Mouse (Mus musculus): ENCODE data around the gene Klhl22. TPM values are rescaled to one million over a fixed set of nuclear protein-coding genes. Genes with fewer than 3 reads are reported as not detected.
"Not testable (repeated sequence)": the region's sequence is repeated elsewhere in the genome, so short reads cannot be mapped to it uniquely, and the experiment has no call there.

Klhl22 gene
- polyA plus RNA-seq, 1 experiment from 2014 or later = 72.1 TPM

DNA sequence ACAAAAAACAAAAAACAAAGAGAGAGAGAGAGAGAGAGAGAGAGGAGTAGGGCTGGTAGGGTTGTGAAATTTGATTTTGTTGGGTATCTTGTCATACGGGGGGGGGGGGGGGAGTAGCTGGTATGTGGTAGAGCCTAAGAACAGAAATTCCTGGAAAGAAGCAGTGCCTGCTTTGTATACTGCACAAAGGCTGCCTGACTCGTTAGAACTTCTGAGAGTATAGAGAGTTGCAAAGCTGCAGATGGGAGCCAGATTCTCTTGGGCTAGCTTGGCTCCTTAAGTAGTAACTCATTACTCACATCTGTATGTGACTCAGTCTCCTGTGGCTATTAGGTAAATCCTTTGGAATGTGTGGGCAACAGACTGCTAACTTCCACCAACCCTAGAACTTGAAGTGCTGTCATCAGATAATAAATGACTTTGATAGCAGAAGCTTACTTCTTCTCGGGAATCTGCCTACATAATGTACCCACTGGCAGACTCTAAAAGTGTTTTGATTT, 26.5 kb upstream of the Klhl22 start, which contains the start of gene Med15:
Med15 (minus strand) TSS at position 51 of the 500 bp plus-strand sequence.
- H3K9me3 ChIP-seq = no peaks in the 10 kb centered on the region
- no peaks in the 10 kb centered on the region for H3K36me3 ChIP-seq
- H3K4me3 ChIP-seq = no peak within 1 kb of the TSS
- no peak within 1 kb of the TSS for H3K9ac ChIP-seq (replicated peaks)
- no peak within 1 kb of the TSS for H3K27ac ChIP-seq (replicated peaks)
- 49% methylated on average over 3 of the region's 3 CpGs for WGBS
- H3K27me3 ChIP-seq = no peaks in the 10 kb centered on the region
- no peaks in the 10 kb centered on the region for H3K4me1 ChIP-seq
- no peak within 1 kb of the TSS for H3K4me2 ChIP-seq (replicated peaks)
- no peak for ATAC-seq (replicated peaks)

DNA sequence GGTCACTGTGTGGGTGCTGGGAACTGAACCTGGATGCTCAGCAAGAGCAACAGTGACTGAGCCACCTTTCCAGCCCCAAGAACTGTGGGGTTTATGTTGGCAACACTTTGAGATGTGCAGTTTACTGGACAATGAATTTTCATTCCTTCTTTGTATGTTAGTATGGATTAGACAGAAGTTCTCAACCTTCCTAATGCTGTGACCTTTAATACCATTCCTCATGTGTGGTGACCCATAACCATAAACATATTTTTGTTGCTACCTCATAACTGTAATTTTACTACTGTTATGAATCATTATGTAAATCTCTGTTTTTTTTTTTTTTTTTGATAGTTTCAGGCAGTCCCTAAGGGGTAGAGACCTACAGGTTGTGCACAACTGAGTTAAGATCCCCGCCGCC, 25.8 kb upstream of the Klhl22 start:
- Histone ChIP-seq H3K4me1 (no peaks in the 10 kb centered on the region), H3K4me3 (no peak overlapping the region), H3K9me3 (no peaks in the 10 kb centered on the region), H3K27me3 (no peaks in the 10 kb centered on the region), H3K4me2 (replicated peaks) (no peak overlapping the region), H3K9ac (replicated peaks) (no peak overlapping the region), H3K27ac (replicated peaks) (no peak overlapping the region), H3K36me3 (no peaks in the 10 kb centered on the region)
- ATAC-seq (replicated peaks) = no peak
- WGBS = 71% methylated on average over 2 of the region's 2 CpGs

DNA sequence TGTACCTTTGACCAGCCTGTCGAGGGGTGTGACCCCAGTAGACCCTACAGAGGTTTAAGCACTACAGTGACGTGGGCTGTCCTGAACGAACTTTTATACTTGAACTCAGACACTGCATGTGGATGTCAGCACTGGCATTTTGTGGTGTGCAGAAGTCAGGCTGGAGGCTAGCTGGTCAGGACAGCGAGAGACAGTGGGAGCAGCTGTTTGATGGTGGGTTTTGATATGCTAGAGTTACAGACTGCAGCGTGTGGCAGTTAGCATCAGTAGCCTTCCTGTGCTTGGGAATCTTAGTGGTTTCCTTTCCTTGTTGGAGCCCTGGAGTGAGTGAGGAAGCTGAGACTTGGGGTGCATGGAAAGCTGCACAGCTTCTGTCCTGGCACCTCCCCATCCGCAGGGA, 24.5 kb upstream of the Klhl22 start:
- not testable (repeated sequence) for H3K9ac ChIP-seq (replicated peaks); H3K27me3 ChIP-seq; H3K36me3 ChIP-seq; ATAC-seq (replicated peaks); H3K4me3 ChIP-seq; H3K4me2 ChIP-seq (replicated peaks); H3K27ac ChIP-seq (replicated peaks); H3K9me3 ChIP-seq; H3K4me1 ChIP-seq
- 90% methylated on average over 6 of the region's 6 CpGs for WGBS

DNA sequence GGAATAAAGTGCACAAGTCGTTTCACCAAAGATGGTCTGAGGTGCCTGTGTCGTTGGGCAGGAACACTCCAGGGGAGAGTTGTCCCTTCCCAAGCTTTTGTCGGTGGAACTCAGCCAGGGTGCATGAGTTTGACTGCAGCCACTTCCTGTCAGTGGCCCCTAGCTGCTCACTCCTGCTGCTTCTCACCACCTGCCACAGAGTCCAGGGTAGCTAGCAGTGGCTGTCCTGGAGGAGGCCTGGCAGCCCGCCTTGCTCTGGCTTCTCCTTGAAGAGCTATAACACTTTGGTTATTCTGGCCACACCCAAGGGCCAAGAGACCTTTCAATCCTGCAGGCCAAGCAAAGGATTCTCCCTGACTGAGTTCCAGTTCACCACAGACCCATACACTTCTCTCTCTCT, 23.3 kb upstream of the Klhl22 start:
- Histone ChIP-seq H3K4me2 (replicated peaks) (no peak overlapping the region), H3K27me3 (no peaks in the 10 kb centered on the region), H3K4me1 (no peaks in the 10 kb centered on the region), H3K36me3 (no peaks in the 10 kb centered on the region), H3K9me3 (no peaks in the 10 kb centered on the region), H3K4me3 (no peak overlapping the region), H3K9ac (replicated peaks) (no peak overlapping the region), H3K27ac (replicated peaks) (no peak overlapping the region)
- no peak for ATAC-seq (replicated peaks)
- whole genome bisulfite sequencing = 68% methylated on average over 4 of the region's 4 CpGs

DNA sequence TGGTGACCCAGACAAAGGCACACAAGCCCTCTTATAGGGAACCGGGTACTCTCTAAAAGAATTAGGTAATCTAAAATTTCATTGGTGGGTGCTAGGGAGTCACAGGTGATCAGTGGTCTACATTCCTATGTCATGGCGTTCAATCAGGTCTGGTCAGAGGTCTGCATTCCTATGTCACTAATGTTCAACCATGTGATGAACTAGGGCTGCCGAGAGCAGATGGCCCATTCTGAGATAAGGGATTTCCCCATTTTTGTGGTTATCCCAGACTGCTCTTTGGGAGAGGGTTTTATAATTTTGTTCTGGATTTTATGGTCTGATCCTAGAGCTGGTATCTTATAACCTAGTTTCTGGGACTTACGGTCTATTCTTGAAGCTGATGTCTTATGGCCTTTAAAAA, 19.3 kb upstream of the Klhl22 start:
- no peaks in the 10 kb centered on the region for H3K36me3 ChIP-seq

DNA sequence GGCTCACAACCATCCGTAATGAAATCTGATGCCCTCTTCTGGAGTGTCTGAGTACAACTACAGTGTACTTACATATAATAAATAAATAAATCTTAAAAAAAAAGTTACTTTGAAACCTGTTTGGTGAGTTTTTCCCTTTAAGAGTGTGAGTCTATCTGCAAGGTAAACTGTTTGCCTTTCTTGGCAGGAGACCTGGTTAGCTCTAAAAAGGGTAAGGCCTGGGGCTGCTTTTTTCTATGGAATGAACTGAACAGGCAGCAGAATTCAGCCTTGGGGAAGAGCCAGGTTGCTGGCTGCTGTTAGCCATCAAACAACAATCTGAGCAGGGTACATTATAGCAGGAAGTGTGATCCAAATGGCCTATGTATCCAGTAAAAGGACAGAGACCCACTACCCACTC, 16.6 kb upstream of the Klhl22 start:
- H3K4me2 ChIP-seq (replicated peaks) = no peak overlapping the region
- no peak for ATAC-seq (replicated peaks)
- H3K27me3 ChIP-seq = no peaks in the 10 kb centered on the region
- H3K4me3 ChIP-seq = no peak overlapping the region
- no peak overlapping the region for H3K27ac ChIP-seq (replicated peaks)
- no peak overlapping the region for H3K9ac ChIP-seq (replicated peaks)
- no peaks in the 10 kb centered on the region for H3K36me3 ChIP-seq
- WGBS = 79% methylated on average over 1 of the region's 1 CpGs
- no peaks in the 10 kb centered on the region for H3K4me1 ChIP-seq
- H3K9me3 ChIP-seq = no peaks in the 10 kb centered on the region

More for the DNA sequence above, 19.3 kb upstream of the Klhl22 start:
- H3K27me3 ChIP-seq = no peaks in the 10 kb centered on the region
- no peaks in the 10 kb centered on the region for H3K4me1 ChIP-seq
- H3K4me2 ChIP-seq (replicated peaks) = no peak overlapping the region
- no peak overlapping the region for H3K4me3 ChIP-seq
- H3K27ac ChIP-seq (replicated peaks) = no peak overlapping the region
- no peak overlapping the region for H3K9ac ChIP-seq (replicated peaks)
- no peak for ATAC-seq (replicated peaks)
- WGBS = 89% methylated on average over 4 of the region's 4 CpGs
- no peaks in the 10 kb centered on the region for H3K9me3 ChIP-seq

DNA sequence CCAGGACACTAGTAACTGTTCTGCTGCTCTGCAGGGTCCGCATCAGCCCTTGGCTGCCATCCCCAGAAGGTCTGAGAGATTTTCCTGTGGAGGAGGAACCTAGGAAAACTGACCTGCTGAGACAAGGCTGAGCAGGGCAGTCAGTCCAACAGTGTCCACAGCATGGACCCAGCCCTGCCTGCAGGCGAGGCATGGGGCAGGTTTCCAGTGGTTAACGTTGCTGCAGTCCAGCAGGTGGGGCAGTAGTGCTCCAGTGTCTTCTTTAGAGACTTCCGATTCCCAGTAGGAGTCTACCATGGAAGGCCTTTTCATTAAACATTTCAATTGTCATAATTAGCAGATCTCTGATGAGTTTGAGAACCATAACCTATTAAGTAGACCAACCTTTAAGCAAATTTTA, 16.1 kb upstream of the Klhl22 start:
- Histone ChIP-seq H3K4me2 (replicated peaks) (no peak overlapping the region), H3K4me1 (no peaks in the 10 kb centered on the region), H3K27ac (replicated peaks) (no peak overlapping the region), H3K9ac (replicated peaks) (no peak overlapping the region), H3K27me3 (no peaks in the 10 kb centered on the region), H3K4me3 (no peak overlapping the region), H3K9me3 (no peaks in the 10 kb centered on the region), H3K36me3 (no peaks in the 10 kb centered on the region)
- WGBS = 34% methylated on average over 4 of the region's 4 CpGs
- no peak for ATAC-seq (replicated peaks)

DNA sequence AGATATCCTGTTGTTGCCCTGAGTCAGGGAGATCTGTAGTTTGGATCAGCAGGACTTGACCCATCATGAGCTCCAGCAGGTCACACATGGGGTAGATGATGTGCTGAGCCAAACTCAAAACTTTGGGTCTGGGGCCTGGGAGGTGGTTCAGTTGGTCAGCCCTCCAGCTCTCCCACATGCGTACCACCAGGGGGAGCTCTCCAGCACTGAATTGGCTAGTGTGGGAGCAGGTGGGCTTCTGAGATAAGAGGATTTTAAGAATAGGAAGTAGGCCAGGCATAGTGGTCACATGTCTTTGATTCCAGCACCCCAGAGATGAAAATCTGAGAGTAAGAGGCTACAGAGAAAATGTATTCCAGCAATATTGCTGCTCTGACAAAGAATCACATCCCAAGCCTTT, 14.9 kb upstream of the Klhl22 start:
- H3K27me3 ChIP-seq = no peaks in the 10 kb centered on the region
- no peaks in the 10 kb centered on the region for H3K9me3 ChIP-seq
- H3K4me1 ChIP-seq = no peaks in the 10 kb centered on the region
- no peak overlapping the region for H3K9ac ChIP-seq (replicated peaks)
- ATAC-seq (replicated peaks) = no peak
- H3K36me3 ChIP-seq = no peaks in the 10 kb centered on the region
- H3K27ac ChIP-seq (replicated peaks) = no peak overlapping the region
- no peak overlapping the region for H3K4me3 ChIP-seq
- 11% methylated on average over 1 of the region's 1 CpGs for WGBS
- H3K4me2 ChIP-seq (replicated peaks) = no peak overlapping the region

DNA sequence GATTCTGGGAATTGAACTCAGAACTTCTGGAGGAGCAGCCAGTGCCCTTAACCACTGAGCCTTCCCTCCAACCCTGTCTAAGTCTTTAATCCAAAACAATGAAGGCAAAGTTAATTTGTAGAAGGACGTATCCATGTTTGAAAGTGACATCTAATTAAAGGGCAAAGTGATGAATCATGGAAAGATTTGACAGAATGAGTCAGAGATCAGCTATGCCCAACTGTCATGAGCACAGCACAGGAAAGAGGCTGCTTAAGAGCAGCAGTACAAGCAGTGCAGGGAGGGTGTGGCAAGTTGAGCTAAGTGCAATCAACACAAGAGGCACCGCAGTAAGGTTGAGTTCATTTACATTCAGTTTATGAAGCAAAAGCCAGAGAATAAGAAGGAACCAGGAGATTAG, 14.4 kb upstream of the Klhl22 start:
- no peaks in the 10 kb centered on the region for H3K36me3 ChIP-seq
- H3K27ac ChIP-seq (replicated peaks) = no peak overlapping the region
- no peaks in the 10 kb centered on the region for H3K4me1 ChIP-seq
- no peaks in the 10 kb centered on the region for H3K27me3 ChIP-seq
- no peak overlapping the region for H3K4me3 ChIP-seq
- no peak overlapping the region for H3K4me2 ChIP-seq (replicated peaks)
- no peak overlapping the region for H3K9ac ChIP-seq (replicated peaks)
- no peak for ATAC-seq (replicated peaks)
- no peaks in the 10 kb centered on the region for H3K9me3 ChIP-seq
- 75% methylated on average over 2 of the region's 2 CpGs for WGBS

DNA sequence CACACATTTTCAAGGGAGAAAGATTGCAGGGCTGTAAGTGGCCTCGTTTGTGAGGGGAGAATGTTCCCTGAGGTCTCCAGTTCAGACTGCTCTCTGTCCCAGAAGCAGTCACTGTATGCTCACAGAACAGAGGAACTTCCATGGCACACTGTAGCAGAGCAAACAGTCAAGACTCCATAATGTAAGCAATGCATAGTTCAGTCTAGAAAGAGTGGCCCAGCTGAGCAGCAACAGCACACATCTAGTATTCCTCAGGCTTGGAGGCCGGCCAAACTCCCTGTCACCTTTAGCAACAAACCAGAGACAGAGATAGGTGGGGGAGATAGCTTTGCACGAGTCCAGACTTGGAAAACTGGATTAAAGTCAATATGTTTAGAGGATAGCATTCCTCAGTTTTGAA, 6.4 kb upstream of the Klhl22 start:
- H3K4me3 ChIP-seq = no peak overlapping the region
- H3K27me3 ChIP-seq = no peaks in the 10 kb centered on the region
- H3K9ac ChIP-seq (replicated peaks) = no peak overlapping the region
- H3K9me3 ChIP-seq = no peaks in the 10 kb centered on the region
- no peak overlapping the region for H3K27ac ChIP-seq (replicated peaks)
- H3K4me1 ChIP-seq = no peaks in the 10 kb centered on the region
- no peaks in the 10 kb centered on the region for H3K36me3 ChIP-seq
- ATAC-seq (replicated peaks) = no peak
- no peak overlapping the region for H3K4me2 ChIP-seq (replicated peaks)
- WGBS = 31% methylated on average over 3 of the region's 3 CpGs

DNA sequence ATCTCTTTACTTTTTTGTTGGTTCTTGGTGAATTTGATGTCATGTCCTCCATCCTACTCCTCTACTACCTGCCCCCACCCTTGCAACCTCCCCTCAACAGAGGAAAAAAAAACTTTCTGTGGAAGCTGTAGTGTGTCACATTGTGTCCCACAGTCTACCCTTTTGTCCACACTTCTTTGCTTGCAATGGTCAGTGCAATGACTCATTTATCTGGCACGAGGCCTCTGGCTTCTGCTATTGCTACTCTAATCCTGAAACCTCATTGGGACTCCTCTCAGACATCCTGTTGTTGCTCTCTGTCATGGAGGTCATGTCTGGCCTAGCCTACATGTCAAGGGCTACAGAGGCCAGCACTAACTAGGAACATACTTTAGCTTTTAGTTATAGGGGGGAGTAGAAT, 5.7 kb upstream of the Klhl22 start:
- no peak overlapping the region for H3K4me3 ChIP-seq
- no peak overlapping the region for H3K27ac ChIP-seq (replicated peaks)
- 29% methylated on average over 1 of the region's 1 CpGs for WGBS
- H3K36me3 ChIP-seq = no peaks in the 10 kb centered on the region
- no peak overlapping the region for H3K4me2 ChIP-seq (replicated peaks)
- H3K9ac ChIP-seq (replicated peaks) = no peak overlapping the region
- no peaks in the 10 kb centered on the region for H3K27me3 ChIP-seq
- H3K9me3 ChIP-seq = no peaks in the 10 kb centered on the region
- peaks cover 1% of the 10 kb centered on the region for H3K4me1 ChIP-seq
- no peak for ATAC-seq (replicated peaks)

DNA sequence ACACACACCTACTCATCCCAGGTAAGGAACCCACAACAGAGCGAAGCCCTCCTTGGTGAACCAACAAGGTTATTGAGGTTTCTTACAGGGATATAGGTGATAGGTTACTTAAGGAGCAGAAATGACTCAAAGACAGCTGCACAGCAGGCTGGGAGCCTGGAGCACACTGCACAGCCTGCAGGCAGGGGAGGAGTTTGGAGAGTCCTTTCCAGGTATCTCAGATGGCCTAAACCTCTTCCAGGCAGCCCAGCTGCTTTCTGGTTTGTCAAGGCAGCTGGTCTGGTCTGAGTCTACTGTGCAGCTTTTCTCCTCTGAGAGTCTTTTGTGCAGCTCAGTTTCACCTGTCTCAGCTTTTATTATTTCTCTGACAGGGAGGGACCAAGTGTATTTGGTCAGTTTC, 1.7 kb upstream of the Klhl22 start:
- Histone ChIP-seq H3K4me1 (peaks cover 34% of the 10 kb centered on the region), H3K9ac (replicated peaks) (no peak overlapping the region), H3K9me3 (no peaks in the 10 kb centered on the region), H3K36me3 (no peaks in the 10 kb centered on the region), H3K4me2 (replicated peaks) (no peak overlapping the region), H3K4me3 (no peak overlapping the region), H3K27ac (replicated peaks) (no peak overlapping the region), H3K27me3 (no peaks in the 10 kb centered on the region)
- WGBS = 91% methylated on average over 1 of the region's 1 CpGs
- no peak for ATAC-seq (replicated peaks)

DNA sequence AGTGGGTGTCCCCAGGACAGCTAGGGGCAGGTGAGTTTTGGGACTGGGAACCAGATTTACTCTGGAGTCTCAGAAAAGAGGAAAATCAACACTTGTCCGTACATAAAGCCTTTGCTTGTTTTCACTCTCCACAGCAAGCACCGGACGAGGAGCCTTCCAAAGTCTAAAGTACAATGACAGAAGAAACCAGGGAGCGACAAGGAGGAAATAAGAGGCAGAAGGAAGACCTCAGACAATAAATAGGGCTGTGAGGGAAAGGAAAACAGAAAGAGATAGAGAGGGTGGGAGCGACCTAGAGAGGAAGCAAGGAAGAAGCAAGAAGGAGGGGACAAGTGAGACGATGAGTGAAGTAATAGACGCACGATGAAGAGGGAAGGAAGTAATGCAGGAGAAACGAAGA, 516 bp upstream of the Klhl22 start:
- peak overlapping the region; percentile 74 for H3K4me2 ChIP-seq (replicated peaks)
- H3K4me1 ChIP-seq = peaks cover 34% of the 10 kb centered on the region
- peak overlapping the region; percentile 65 for H3K27ac ChIP-seq (replicated peaks)
- no peaks in the 10 kb centered on the region for H3K36me3 ChIP-seq
- H3K9ac ChIP-seq (replicated peaks) = peak overlapping the region; percentile 80
- 56% methylated on average over 9 of the region's 9 CpGs for WGBS
- H3K27me3 ChIP-seq = no peaks in the 10 kb centered on the region
- H3K4me3 ChIP-seq = peak overlapping the region; percentile 60
- H3K9me3 ChIP-seq = no peaks in the 10 kb centered on the region
- ATAC-seq (replicated peaks) = no peak
